Mouse (Mus musculus): ENCODE data around the gene P2ry2. TPM values are rescaled to one million over a fixed set of nuclear protein-coding genes. Genes with fewer than 3 reads are reported as not detected.
A peak's percentile ranks its signal among the peaks of the same experiment; 100 is the strongest.

Gene P2ry2
- polyA plus RNA-seq, 1 experiment from 2014 or later = 2.6 TPM

GRCm38 (mm10) chr7:101005119-101005518, 7.5 kb downstream of the P2ry2 start:
- no peak for TF ChIP-seq CTCF (IDR thresholded peaks at IDR 0.05; ENCODE audit: low read depth)
- WGBS = 42% methylated on average over 3 of the region's 4 CpGs
- no peak overlapping the region for H3K9ac ChIP-seq (ENCODE audit: low read depth, low read length)
- H3K36me3 ChIP-seq (ENCODE audit: control insufficient read depth, insufficient read depth) = no peaks in the 10 kb centered on the region
- no peak overlapping the region for H3K4me3 ChIP-seq (ENCODE audit: low read depth, low read length)
- no peaks in the 10 kb centered on the region for H3K9me3 ChIP-seq (ENCODE audit: control insufficient read depth)
- H3K27me3 ChIP-seq (replicated peaks; ENCODE audit: control insufficient read depth, insufficient read depth, low read length) = no peaks in the 10 kb centered on the region
- H3K4me2 ChIP-seq (replicated peaks; ENCODE audit: low read depth) = no peak overlapping the region
- peak; percentile 50 for ATAC-seq
- H3K4me1 ChIP-seq (replicated peaks; ENCODE audit: control insufficient read depth, insufficient read depth, low read length) = no peaks in the 10 kb centered on the region
- H3K27ac ChIP-seq (ENCODE audit: low read depth, low read length) = no peak overlapping the region

GRCm38 (mm10) chr7:101003442-101004326, 9.0 kb downstream of the P2ry2 start:
- H3K4me2 ChIP-seq (replicated peaks; ENCODE audit: low read depth) = no peak overlapping the region
- H3K9me3 ChIP-seq (ENCODE audit: control insufficient read depth) = no peaks in the 10 kb centered on the region
- no peak; the same call in 1 of the 2 replicates for ATAC-seq
- no peaks in the 10 kb centered on the region for H3K36me3 ChIP-seq (ENCODE audit: control insufficient read depth, insufficient read depth)
- H3K27me3 ChIP-seq (replicated peaks; ENCODE audit: control insufficient read depth, insufficient read depth, low read length) = no peaks in the 10 kb centered on the region
- H3K9ac ChIP-seq (ENCODE audit: low read depth, low read length) = no peak overlapping the region
- no peak overlapping the region for H3K4me3 ChIP-seq (ENCODE audit: low read depth, low read length)
- WGBS = 57% methylated on average over 11 of the region's 11 CpGs
- TF ChIP-seq CTCF (IDR thresholded peaks at IDR 0.05; ENCODE audit: low read depth) = no peak
- H3K27ac ChIP-seq (ENCODE audit: low read depth, low read length) = no peak overlapping the region
- no peaks in the 10 kb centered on the region for H3K4me1 ChIP-seq (replicated peaks; ENCODE audit: control insufficient read depth, insufficient read depth, low read length)

GRCm38 (mm10) chr7:101002274-101002673, 10.4 kb downstream of the P2ry2 start:
- H3K4me1 ChIP-seq (replicated peaks; ENCODE audit: control insufficient read depth, insufficient read depth, low read length) = no peaks in the 10 kb centered on the region
- no peaks in the 10 kb centered on the region for H3K9me3 ChIP-seq (ENCODE audit: control insufficient read depth)
- 68% methylated on average over 6 of the region's 6 CpGs for WGBS
- no peak overlapping the region for H3K4me2 ChIP-seq (replicated peaks; ENCODE audit: low read depth)
- no peak overlapping the region for H3K4me3 ChIP-seq (ENCODE audit: low read depth, low read length)
- ATAC-seq = no peak
- TF ChIP-seq CTCF (IDR thresholded peaks at IDR 0.05; ENCODE audit: low read depth) = no peak
- peaks cover 7% of the 10 kb centered on the region; the same call in 1 of the 2 replicates for H3K36me3 ChIP-seq (ENCODE audit: control insufficient read depth, insufficient read depth)
- H3K27me3 ChIP-seq (replicated peaks; ENCODE audit: control insufficient read depth, insufficient read depth, low read length) = no peaks in the 10 kb centered on the region
- no peak overlapping the region for H3K9ac ChIP-seq (ENCODE audit: low read depth, low read length)
- H3K27ac ChIP-seq (ENCODE audit: low read depth, low read length) = no peak overlapping the region

GRCm38 (mm10) chr7:100999623-101000022, 13.0 kb downstream of the P2ry2 start:
- ATAC-seq = no peak
- Histone ChIP-seq H3K9me3 (ENCODE audit: control insufficient read depth) (no peaks in the 10 kb centered on the region), H3K27me3 (replicated peaks; ENCODE audit: control insufficient read depth, insufficient read depth, low read length) (no peaks in the 10 kb centered on the region), H3K9ac (ENCODE audit: low read depth, low read length) (no peak overlapping the region), H3K27ac (ENCODE audit: low read depth, low read length) (no peak overlapping the region), H3K4me1 (replicated peaks; ENCODE audit: control insufficient read depth, insufficient read depth, low read length) (no peaks in the 10 kb centered on the region), H3K36me3 (ENCODE audit: control insufficient read depth, insufficient read depth) (peaks cover 7% of the 10 kb centered on the region; the same call in 1 of the 2 replicates), H3K4me2 (replicated peaks; ENCODE audit: low read depth) (no peak overlapping the region), H3K4me3 (ENCODE audit: low read depth, low read length) (no peak overlapping the region)
- 84% methylated on average over 5 of the region's 5 CpGs for WGBS
- no peak for TF ChIP-seq CTCF (IDR thresholded peaks at IDR 0.05; ENCODE audit: low read depth)

- ATAC-seq = no peak
- no peak for TF ChIP-seq CTCF (IDR thresholded peaks at IDR 0.05; ENCODE audit: low read depth)
Observed at GRCm38 (mm10) chr7:100998578-100998960, 14.1 kb downstream of the P2ry2 start.

DNA sequence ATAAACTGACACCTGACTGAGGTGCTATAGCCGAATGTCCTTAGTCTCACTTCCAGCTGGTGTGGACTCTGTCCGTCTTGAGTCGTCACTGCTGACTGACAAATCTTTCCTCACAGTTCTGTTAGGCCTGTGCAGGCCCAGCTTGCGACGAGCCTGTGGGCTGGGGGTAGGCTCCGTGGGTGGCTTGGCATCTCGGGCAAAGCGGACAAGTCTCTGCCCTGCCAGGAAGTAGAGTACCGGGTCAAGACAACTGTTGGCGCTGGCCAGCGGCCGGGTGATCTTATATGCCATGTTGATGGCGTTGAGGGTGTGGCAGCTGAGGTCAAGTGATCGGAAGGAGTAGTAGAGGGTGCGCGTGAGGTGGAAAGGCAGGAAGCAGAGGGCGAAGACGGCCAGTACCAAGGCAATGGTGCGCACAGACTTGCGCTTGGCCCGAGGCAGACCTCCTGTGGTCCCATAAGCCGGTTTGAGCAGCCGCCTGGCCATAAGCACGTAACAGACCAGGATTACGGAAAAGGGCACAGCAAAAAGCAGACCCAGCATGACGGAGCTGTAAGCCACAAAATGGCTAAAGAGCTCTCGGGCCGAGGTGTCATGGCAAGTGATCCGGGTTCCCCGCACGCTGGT, 14.6 kb downstream of the P2ry2 start:
- Histone ChIP-seq H3K4me1 (replicated peaks; ENCODE audit: control insufficient read depth, insufficient read depth, low read length) (no peaks in the 10 kb centered on the region), H3K27me3 (replicated peaks; ENCODE audit: control insufficient read depth, insufficient read depth, low read length) (no peaks in the 10 kb centered on the region), H3K4me2 (replicated peaks; ENCODE audit: low read depth) (no peak overlapping the region), H3K36me3 (ENCODE audit: control insufficient read depth, insufficient read depth) (peaks cover 7% of the 10 kb centered on the region; the same call in 1 of the 2 replicates), H3K4me3 (ENCODE audit: low read depth, low read length) (no peak overlapping the region), H3K9ac (ENCODE audit: low read depth, low read length) (no peak overlapping the region), H3K9me3 (ENCODE audit: control insufficient read depth) (no peaks in the 10 kb centered on the region), H3K27ac (ENCODE audit: low read depth, low read length) (no peak overlapping the region)
- WGBS = 86% methylated on average over 31 of the region's 31 CpGs
- ATAC-seq = no peak
- TF ChIP-seq CTCF (IDR thresholded peaks at IDR 0.05; ENCODE audit: low read depth) = no peak

More at GRCm38 (mm10) chr7:100998578-100998960, 14.1 kb downstream of the P2ry2 start:
- Histone ChIP-seq H3K4me2 (replicated peaks; ENCODE audit: low read depth) (no peak overlapping the region), H3K4me1 (replicated peaks; ENCODE audit: control insufficient read depth, insufficient read depth, low read length) (no peaks in the 10 kb centered on the region), H3K27me3 (replicated peaks; ENCODE audit: control insufficient read depth, insufficient read depth, low read length) (no peaks in the 10 kb centered on the region), H3K9me3 (ENCODE audit: control insufficient read depth) (no peaks in the 10 kb centered on the region), H3K9ac (ENCODE audit: low read depth, low read length) (no peak overlapping the region), H3K36me3 (ENCODE audit: control insufficient read depth, insufficient read depth) (peaks cover 7% of the 10 kb centered on the region; the same call in 1 of the 2 replicates), H3K27ac (ENCODE audit: low read depth, low read length) (no peak overlapping the region), H3K4me3 (ENCODE audit: low read depth, low read length) (no peak overlapping the region)
- WGBS = 91% methylated on average over 24 of the region's 24 CpGs
